In the genomic region with DNA sequence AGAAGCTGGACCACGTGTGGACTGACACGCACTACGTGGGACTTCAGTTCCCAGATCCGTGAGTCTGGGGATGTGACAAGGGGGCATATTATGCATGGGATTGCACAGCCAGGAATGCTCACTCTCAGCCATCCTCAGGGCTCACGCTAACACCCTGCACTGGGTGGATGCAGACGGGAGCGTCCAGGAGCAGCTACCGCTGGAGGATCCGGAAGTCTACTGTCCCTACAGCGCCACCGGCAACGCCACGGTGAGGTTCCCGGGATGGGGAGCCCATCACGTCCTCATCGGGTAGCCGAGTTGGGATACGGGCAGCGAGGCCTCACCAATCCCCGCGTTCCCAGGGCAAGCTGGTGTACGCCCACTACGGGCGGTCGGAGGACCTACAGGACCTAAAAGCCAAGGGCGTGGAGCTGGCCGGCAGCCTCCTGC, we compare ENCODE assay signal across 8 mouse cellular contexts. TPM values are rescaled to one million over a fixed set of nuclear protein-coding genes. Genes with fewer than 3 reads are reported as not detected.
A peak's percentile ranks its signal among the peaks of the same experiment; 100 is the strongest.
DNase-seq lines count a peak whose midpoint lies in the region; ATAC-seq and TF ChIP-seq lines count a peak whose summit lies in the region.
"Had no signal": no experiment of that assay in that cellular context is flagged by ENCODE, and none has a peak within 500 bp of the region (broad histone marks: within the 10 kb centered on the region; RNA-seq: fewer than 3 reads in every experiment).

No protein-coding gene starts in this region.

- peak; percentile 79 for DNase-seq in adrenal gland, postnatal 14 days
- DNase-seq in cerebellum, postnatal 10 days: peak; percentile 74 to 75
- DNase-seq in heart, adult 18-20 months: peak; percentile 47 to 56
- DNase-seq in limb, embryonic 14.5 days (ENCODE audit: low spot score): no peak
- no peak for DNase-seq in spleen, adult 18-20 months

- H3K36me3 ChIP-seq in kidney, embryonic 14.5 days (ENCODE audit: control insufficient read depth, insufficient read depth, low read length): no peaks in the 10 kb centered on the region
- no peaks in the 10 kb centered on the region for H3K36me3 ChIP-seq in limb, embryonic 14.5 days (ENCODE audit: control insufficient read depth, insufficient read depth, low read length)
- no peaks in the 10 kb centered on the region for H3K36me3 ChIP-seq in midbrain, embryonic 15.5 days (replicated peaks)

- H3K27me3 ChIP-seq in kidney, embryonic 14.5 days (ENCODE audit: control insufficient read depth, insufficient read depth, low read length): peaks cover 3% of the 10 kb centered on the region; the same call in 1 of the 2 replicates
- H3K27me3 ChIP-seq in limb, embryonic 14.5 days (ENCODE audit: control insufficient read depth, insufficient read depth, low read length): peaks cover 12% of the 10 kb centered on the region; the same call in 1 of the 2 replicates
- H3K27me3 ChIP-seq in midbrain, embryonic 15.5 days (replicated peaks): no peaks in the 10 kb centered on the region

- H3K4me2 ChIP-seq in kidney, embryonic 14.5 days (replicated peaks; ENCODE audit: low read depth, low read length): peak overlapping the region; percentile 51
- peak overlapping the region; percentile 37 for H3K4me2 ChIP-seq in limb, embryonic 14.5 days (replicated peaks; ENCODE audit: low read depth, low read length, severe bottlenecking)
- H3K4me2 ChIP-seq in midbrain, embryonic 15.5 days: peak overlapping the region; percentile 55

- H3K27ac ChIP-seq in kidney, embryonic 14.5 days (ENCODE audit: low read depth, low read length): no peak overlapping the region
- H3K27ac ChIP-seq in limb, embryonic 14.5 days (replicated peaks; ENCODE audit: low read depth, low read length): no peak overlapping the region
- no peak overlapping the region for H3K27ac ChIP-seq in midbrain, embryonic 15.5 days

- TF ChIP-seq POLR2A in limb, embryonic 14.5 days (IDR thresholded peaks at IDR 0.05; ENCODE audit: borderline replicate concordance, extremely low read depth, insufficient read depth, insufficient read length): no peak

- H3K9me3 ChIP-seq in kidney, embryonic 14.5 days (ENCODE audit: control insufficient read depth, low read length): peaks cover 2% of the 10 kb centered on the region; the same call in 1 of the 2 replicates
- peaks cover 3% of the 10 kb centered on the region; the same call in 1 of the 2 replicates for H3K9me3 ChIP-seq in limb, embryonic 14.5 days (ENCODE audit: control insufficient read depth, low read length)
- H3K9me3 ChIP-seq in midbrain, embryonic 15.5 days: no peaks in the 10 kb centered on the region

- peak overlapping the region; percentile 28; the same call in 1 of the 2 replicates for H3K4me3 ChIP-seq in kidney, embryonic 14.5 days (ENCODE audit: low read length)
- H3K4me3 ChIP-seq in limb, embryonic 14.5 days (replicated peaks; ENCODE audit: low read length): peak overlapping the region; percentile 10; the same call in 1 of the 2 replicates
- H3K4me3 ChIP-seq in midbrain, embryonic 15.5 days: peak overlapping the region; percentile 31
- H3K4me3 ChIP-seq: megakaryocyte, embryonic 14.5 days had no signal

- WGBS in kidney, embryonic 14.5 days: 6% methylated on average over 27 of the region's 27 CpGs
- WGBS in limb, embryonic 14.5 days: 7% methylated on average over 27 of the region's 27 CpGs
- WGBS in midbrain, embryonic 15.5 days: 9% methylated on average over 27 of the region's 27 CpGs

- peak; percentile 74 for ATAC-seq in kidney, embryonic 14.5 days (ENCODE audit: low FRiP score, low TSS enrichment)
- no peak for ATAC-seq in limb, embryonic 14.5 days (ENCODE audit: low FRiP score, low read depth)
- ATAC-seq in midbrain, embryonic 15.5 days (replicated peaks): no peak

- H3K4me1 ChIP-seq in kidney, embryonic 14.5 days (ENCODE audit: control insufficient read depth, insufficient read depth, low read length): no peaks in the 10 kb centered on the region
- H3K4me1 ChIP-seq in limb, embryonic 14.5 days (ENCODE audit: control insufficient read depth, insufficient read depth, low read length): no peaks in the 10 kb centered on the region
- H3K4me1 ChIP-seq in midbrain, embryonic 15.5 days: 0 out of 2 replicates have a peak, but pooled peaks cover 5% of the 10 kb centered on the region

- H3K9ac ChIP-seq in kidney, embryonic 14.5 days (ENCODE audit: low read depth, low read length): peak overlapping the region; percentile 47
- H3K9ac ChIP-seq in limb, embryonic 14.5 days (ENCODE audit: low read depth, low read length, severe bottlenecking): peak overlapping the region; percentile 28; the same call in 1 of the 2 replicates
- H3K9ac ChIP-seq in midbrain, embryonic 15.5 days: peak overlapping the region; percentile 20; the same call in 1 of the 2 replicates

RNA-seq across cellular contexts. Expression of gene Tfr2, which starts 4.8 kb away (rescaled TPM):
- total RNA-seq in adrenal gland, postnatal 14 days (2021): 1.4 and 26.4 TPM in 2 replicates
- total RNA-seq in heart, adult 18-20 months (2021): not detected
- 0.43 and 1.0 TPM in 2 replicates for polyA plus RNA-seq in kidney, embryonic 14.5 days (2014; fragmentation: Nextera tagmentation; extraction: Ambion mirVana)
- polyA plus RNA-seq in limb, embryonic 14.5 days (2012; rRNA removed): 1.6 and 2.1 TPM in 2 replicates
- 0.79 and 1.3 TPM in 2 replicates for polyA plus RNA-seq in limb, embryonic 14.5 days (2014; fragmentation: Nextera tagmentation; extraction: Ambion mirVana)
- polyA plus RNA-seq in midbrain, embryonic 15.5 days (2015; fragmentation: Nextera tagmentation; extraction: Ambion mirVana): 6.2 and 7.9 TPM in 2 replicates

RNA-seq across cellular contexts. Expression of gene Actl6b, which starts 21.2 kb away (rescaled TPM):
- 2.8 and 3.8 TPM in 2 replicates for total RNA-seq in adrenal gland, postnatal 14 days (2021)
- total RNA-seq in heart, adult 18-20 months (2021): not detected
- not detected in 2 replicates for polyA plus RNA-seq in kidney, embryonic 14.5 days (2014; fragmentation: Nextera tagmentation; extraction: Ambion mirVana)
- polyA plus RNA-seq in limb, embryonic 14.5 days (2012; rRNA removed): 0.92 and 1.1 TPM in 2 replicates
- polyA plus RNA-seq in limb, embryonic 14.5 days (2014; fragmentation: Nextera tagmentation; extraction: Ambion mirVana): 0.21 and 0.39 TPM in 2 replicates
- polyA plus RNA-seq in midbrain, embryonic 15.5 days (2015; fragmentation: Nextera tagmentation; extraction: Ambion mirVana): 339 and 342 TPM in 2 replicates

RNA-seq across cellular contexts. Expression of gene Mospd3, which starts 26.4 kb away (rescaled TPM):
- 42.5 and 44.9 TPM in 2 replicates for total RNA-seq in adrenal gland, postnatal 14 days (2021)
- total RNA-seq in heart, adult 18-20 months (2021): 10 to 100 TPM in 1 of 2 experiments, 1 to 10 TPM in 1; 9.1 to 14.1 TPM
- 25.4 and 27.6 TPM in 2 replicates for polyA plus RNA-seq in kidney, embryonic 14.5 days (2014; fragmentation: Nextera tagmentation; extraction: Ambion mirVana)
- 68.2 and 103 TPM in 2 replicates for polyA plus RNA-seq in limb, embryonic 14.5 days (2012; rRNA removed)
- 49.4 and 52.5 TPM in 2 replicates for polyA plus RNA-seq in limb, embryonic 14.5 days (2014; fragmentation: Nextera tagmentation; extraction: Ambion mirVana)
- 66.9 and 68.2 TPM in 2 replicates for polyA plus RNA-seq in midbrain, embryonic 15.5 days (2015; fragmentation: Nextera tagmentation; extraction: Ambion mirVana)

RNA-seq across cellular contexts. Expression of gene Pcolce, which starts 39.1 kb away (rescaled TPM):
- total RNA-seq in adrenal gland, postnatal 14 days (2021): 414 and 471 TPM in 2 replicates
- 10 to 100 TPM; 43.9 to 47.5 TPM for total RNA-seq in heart, adult 18-20 months (2021)
- 96.0 and 97.6 TPM in 2 replicates for polyA plus RNA-seq in kidney, embryonic 14.5 days (2014; fragmentation: Nextera tagmentation; extraction: Ambion mirVana)
- polyA plus RNA-seq in limb, embryonic 14.5 days (2012; rRNA removed): 267 and 329 TPM in 2 replicates
- polyA plus RNA-seq in limb, embryonic 14.5 days (2014; fragmentation: Nextera tagmentation; extraction: Ambion mirVana): 223 and 227 TPM in 2 replicates
- polyA plus RNA-seq in midbrain, embryonic 15.5 days (2015; fragmentation: Nextera tagmentation; extraction: Ambion mirVana): 15.1 and 16.7 TPM in 2 replicates

RNA-seq across cellular contexts. Expression of gene Gnb2, which starts 41.2 kb away (rescaled TPM):
- 574 and 611 TPM in 2 replicates for total RNA-seq in adrenal gland, postnatal 14 days (2021)
- 100 to 1,000 TPM; 233 to 247 TPM for total RNA-seq in heart, adult 18-20 months (2021)
- 427 and 433 TPM in 2 replicates for polyA plus RNA-seq in kidney, embryonic 14.5 days (2014; fragmentation: Nextera tagmentation; extraction: Ambion mirVana)
- polyA plus RNA-seq in limb, embryonic 14.5 days (2012; rRNA removed): 770 and 1,100 TPM in 2 replicates
- polyA plus RNA-seq in limb, embryonic 14.5 days (2014; fragmentation: Nextera tagmentation; extraction: Ambion mirVana): 460 and 474 TPM in 2 replicates
- 525 and 570 TPM in 2 replicates for polyA plus RNA-seq in midbrain, embryonic 15.5 days (2015; fragmentation: Nextera tagmentation; extraction: Ambion mirVana)

Comparison
In these comparisons a context has a peak if more than half of its experiments do, and no peak if none do; other contexts are left out.
1. DNase-seq: peak in adrenal gland, postnatal 14 days (single experiment), cerebellum, postnatal 10 days (2 of 2) and heart, adult 18-20 months (2 of 2); none in limb, embryonic 14.5 days (single experiment) and spleen, adult 18-20 months (0 of 2).
2. RNA of gene Actl6b, which starts 21.2 kb away (polyA plus RNA-seq): 339 to 342 TPM in midbrain, embryonic 15.5 days; 0.21 to 1.1 TPM in limb, embryonic 14.5 days and not detected in kidney, embryonic 14.5 days; every median in the first group is over 100 times any median in the second.
3. Peak in every context shown above with its lines, with median percentiles within 50 percentile points of each other: H3K4me2 ChIP-seq, H3K4me3 ChIP-seq and H3K9ac ChIP-seq.